Mouse (Mus musculus): Measurements from ENCODE around the gene Pfdn4.
"Not testable (repeated sequence)": the region's sequence is repeated elsewhere in the genome, so short reads cannot be mapped to it uniquely, and the experiment has no call there.

Pfdn4 gene

DNA sequence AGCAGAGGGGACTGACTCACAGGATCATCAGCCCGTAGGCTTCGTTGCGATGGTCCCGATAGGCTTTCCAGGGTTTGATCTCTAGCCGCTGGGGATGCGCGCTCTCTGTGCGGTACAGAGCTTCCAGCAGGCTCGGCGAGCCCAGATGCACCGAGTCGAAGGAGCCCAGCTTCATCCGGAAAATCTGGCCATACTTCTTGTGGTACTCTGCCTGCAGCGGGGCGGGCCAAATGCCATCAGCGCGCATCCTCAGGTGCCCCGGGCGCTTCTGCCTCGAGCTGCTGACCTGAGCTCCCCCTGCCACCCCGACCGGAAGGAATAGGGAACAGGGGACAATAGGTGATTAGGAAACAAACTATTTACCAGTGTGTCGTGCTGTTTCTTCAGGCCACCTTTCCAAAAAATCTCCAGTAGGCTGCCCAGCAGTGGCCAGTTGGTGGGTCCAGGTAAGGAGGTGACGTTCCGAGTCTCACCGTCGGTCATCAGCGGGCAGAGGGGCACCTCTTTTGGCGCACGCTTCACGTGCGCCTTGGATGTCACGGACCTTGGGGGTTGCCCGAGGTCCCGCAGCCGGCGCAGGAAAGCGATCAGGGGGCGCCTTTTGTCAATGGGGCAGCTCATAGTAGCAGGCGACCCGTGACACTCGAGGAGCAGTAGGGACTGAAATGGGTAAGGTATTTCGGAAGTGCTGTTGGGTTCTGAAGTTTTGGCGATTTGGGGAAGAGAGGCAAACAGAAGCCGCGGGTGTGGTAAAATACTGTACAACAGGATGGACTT, at the start of gene Pfdn4:
TSS of gene Pfdn4 (plus strand) at position 275 of the 777 bp plus-strand sequence.
- DNase-seq (ENCODE audit: extremely low read depth, low read depth, low spot score), result no peak

DNA sequence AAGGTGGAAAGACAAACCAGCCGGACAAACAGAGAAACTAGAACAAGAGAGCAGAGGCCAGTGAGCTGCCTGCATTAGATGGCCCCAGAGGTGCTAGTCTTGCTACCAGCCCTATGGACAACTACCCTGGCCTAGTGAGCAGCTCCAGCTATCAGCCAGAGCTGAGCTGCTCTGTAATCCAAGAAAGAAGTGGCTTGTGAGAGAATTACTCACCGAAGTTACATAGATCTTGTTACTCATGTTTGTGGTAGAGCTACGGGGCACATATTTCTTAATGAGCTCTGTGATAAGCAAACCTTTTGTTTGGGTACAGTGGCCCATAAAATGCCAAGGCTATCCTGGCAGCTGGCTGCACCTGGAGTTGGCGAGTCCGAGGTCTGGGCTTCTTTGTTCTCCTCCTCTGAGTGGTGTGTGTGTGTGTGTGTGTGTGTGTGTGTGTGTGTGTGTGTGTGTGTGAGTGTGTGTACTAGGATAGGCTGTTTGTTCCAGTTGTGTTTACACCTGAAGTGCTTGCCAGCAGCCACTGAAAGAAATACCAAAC, 49.3 kb upstream of the Pfdn4 start:
- DNase-seq (ENCODE audit: extremely low read depth, low read depth, low spot score), result no peak

DNA sequence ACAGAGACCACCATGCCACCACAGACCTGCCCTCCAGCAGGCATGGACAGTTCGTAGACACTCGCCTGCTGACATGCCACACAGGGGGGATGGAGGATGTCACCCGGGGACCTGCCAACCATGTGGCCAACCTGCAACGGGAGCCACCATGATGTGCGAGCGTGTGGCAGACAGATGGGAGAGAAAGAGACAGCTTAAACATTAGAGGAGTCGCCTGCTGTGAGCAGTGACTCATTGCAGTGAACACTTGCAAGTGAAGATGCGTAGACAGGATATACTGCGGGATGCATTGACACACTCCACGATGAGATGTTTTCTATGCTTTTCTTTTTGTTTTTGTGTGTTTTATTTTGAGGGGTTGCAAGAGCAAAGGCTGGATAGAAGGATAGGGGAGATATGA, 48.6 kb upstream of the Pfdn4 start:
- no peak for DNase-seq (ENCODE audit: extremely low read depth, low read depth, low spot score)

DNA sequence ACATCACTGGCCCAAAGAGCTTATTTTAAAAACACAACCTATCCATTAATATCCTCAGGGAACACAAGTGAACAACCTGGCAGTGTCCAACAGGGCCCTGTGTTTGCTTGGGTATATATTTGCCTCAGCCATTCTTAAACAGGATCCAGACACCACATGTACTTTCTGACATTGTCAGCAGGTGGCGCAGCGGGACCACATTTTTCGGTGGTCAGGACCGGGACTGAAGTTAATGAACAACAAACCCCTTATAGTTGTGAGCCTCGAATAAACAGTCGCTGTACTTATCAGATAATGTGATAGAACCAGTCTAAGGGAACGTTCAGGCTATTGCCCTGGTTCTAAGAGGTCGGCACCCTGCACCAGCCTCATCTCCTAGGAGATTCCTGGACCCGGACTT, 45.3 kb upstream of the Pfdn4 start:
- DNase-seq (ENCODE audit: extremely low read depth, low read depth, low spot score), result no peak

DNA sequence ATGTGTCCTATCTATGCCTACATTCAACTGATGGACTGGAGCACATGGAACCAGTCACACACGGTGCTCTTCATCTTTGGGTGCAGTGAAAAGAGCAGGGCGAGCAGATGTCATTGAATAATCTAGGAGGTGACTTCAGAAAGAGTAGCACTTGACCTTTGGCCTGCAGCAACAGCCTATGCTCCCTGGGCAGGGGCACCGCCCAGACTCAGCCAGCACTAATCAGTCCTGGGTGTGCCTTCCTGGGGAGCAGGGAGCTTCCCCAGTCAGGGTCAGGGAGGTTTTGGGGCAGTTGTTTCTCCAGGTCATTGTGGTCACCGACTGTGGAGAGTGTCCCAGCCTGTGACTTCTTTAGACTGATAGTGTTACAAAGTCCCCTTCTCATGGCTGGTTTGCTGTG, 42.4 kb upstream of the Pfdn4 start:
- not testable (repeated sequence) for DNase-seq (ENCODE audit: extremely low read depth, low read depth, low spot score)

DNA sequence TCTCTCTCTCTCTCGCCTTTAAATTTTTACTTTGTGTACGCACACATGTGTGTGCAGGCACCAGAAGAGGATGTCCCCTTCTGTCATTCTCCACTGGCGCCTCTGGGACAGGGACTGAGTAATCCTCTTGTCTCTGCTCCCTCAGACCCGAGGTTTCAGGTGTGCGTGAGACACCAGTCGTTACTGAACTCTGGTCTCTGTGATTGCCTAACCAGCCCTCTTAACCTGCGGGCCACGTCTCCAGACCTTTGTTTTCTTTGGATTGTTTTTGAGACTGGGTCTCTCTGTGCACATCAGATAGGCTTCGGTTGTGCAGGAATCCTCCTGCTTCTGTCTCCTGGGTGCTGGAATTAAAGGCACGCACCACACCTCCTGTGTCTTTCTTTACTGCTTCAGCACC, 37.0 kb upstream of the Pfdn4 start:
- DNase-seq (ENCODE audit: extremely low read depth, low read depth, low spot score), result no peak

DNA sequence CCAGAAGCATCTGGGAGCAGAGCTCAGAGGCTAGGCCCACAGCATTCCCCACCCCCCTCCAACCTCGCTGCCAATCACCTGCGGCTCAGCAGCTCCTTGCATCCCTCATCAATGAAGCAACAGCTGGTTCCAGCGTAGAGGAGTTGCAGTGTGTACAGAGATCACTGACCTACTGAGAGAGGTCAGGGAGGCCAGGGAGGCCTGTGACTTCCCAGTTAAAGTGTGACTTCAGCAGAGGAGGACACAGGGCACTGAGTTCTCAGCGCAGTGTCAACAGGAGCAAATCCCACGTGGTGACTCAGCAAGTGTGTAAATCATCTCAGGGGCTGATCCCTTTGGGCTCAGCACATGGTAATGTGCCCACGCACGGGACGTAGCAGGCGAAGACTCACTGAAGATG, 36.4 kb upstream of the Pfdn4 start:
- DNase-seq (ENCODE audit: extremely low read depth, low read depth, low spot score), result no peak

DNA sequence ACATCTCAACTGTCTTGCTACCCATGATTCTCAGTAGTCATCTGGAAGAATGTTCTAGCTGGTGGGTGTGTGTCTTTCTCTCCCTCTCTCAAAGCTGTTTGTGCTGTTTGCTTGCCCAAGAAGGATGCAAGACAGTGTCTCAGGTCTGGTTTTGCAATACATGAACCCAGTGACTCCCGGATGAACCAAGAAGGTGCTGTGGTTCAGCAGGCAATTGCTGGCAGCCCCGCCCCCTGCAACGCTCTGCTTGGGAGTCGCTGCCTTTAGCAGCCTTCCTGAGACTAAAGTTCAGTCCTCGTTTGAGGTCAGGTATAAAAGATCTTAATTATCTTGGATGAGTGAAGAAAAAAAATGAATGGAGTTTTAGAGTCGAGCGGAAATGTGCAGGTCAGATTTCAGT, 34.6 kb upstream of the Pfdn4 start:
- no peak for DNase-seq (ENCODE audit: extremely low read depth, low read depth, low spot score)

DNA sequence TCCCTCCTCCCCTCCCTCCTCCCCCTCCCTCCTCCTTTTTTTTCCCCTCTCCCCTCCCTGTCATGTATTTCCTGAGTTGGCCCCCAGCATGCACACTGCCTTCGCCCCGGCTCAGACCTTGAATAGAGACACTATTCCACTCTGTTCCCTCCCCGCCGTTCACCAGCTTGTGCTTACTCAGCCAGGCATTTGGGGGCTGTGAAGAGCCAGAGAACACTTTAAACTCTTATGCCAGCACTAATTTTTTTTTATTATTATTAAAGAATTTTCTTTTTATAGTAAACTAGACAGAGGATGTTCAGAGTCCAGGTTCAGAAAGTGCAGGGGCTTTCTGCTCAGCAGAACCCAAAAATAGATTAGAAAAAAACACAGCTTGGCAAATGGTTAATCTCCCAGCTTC, 31.4 kb upstream of the Pfdn4 start:
- DNase-seq (ENCODE audit: extremely low read depth, low read depth, low spot score), result no peak

DNA sequence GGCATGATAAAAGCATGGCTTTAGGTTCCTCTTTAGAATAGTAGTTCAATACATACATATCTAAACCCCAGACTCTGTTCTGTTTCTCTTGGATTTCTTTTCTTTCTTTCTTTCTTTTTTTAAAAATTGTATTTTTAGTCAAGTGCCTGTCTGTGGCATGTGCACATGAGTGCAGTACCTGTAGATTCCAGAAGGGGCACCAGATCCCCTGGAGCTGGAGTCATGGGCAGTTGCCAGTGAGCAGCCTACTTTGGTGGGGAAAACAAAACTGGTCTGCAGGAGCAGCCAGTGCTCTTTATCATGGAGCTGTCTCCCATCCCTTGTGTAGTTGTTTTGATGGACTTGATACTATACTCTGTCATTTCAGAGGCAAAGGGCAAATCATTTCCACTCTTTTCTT, 28.2 kb upstream of the Pfdn4 start:
- DNase-seq (ENCODE audit: extremely low read depth, low read depth, low spot score), result no peak

DNA sequence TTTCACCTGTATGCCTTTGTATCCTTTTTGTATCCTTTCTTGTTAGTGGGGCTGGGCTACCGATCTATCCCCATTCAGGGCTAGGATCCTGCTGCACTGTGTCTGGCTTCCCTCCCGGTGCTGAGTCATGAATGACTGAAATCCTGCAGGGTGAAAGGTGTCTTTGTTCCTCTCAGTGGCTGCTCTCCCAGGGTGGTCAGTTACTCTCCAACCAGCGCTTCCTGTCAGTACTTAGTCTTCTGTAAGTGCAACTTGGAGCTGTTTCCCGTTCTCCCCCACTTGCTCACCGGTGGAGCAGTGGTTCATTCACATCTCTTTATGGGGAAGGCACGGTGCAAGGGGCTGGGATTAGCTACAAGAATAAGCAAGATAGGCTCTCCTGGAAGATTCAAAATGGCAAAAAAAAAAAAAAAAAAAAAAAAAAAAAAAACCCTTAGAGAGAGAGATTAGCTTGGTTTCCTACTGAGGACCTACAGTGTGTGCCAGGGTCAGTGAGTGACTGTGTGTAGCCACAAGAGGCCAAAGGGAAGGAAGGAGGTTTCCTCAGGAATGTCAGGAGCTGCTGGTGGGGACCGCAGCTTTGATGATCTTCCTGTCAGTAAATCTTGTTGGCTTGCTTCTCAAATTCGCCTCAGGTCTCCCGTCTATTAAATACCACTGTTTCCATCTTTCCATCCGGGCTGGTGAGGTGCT, 26.5 kb upstream of the Pfdn4 start:
- no peak for DNase-seq (ENCODE audit: extremely low read depth, low read depth, low spot score)

DNA sequence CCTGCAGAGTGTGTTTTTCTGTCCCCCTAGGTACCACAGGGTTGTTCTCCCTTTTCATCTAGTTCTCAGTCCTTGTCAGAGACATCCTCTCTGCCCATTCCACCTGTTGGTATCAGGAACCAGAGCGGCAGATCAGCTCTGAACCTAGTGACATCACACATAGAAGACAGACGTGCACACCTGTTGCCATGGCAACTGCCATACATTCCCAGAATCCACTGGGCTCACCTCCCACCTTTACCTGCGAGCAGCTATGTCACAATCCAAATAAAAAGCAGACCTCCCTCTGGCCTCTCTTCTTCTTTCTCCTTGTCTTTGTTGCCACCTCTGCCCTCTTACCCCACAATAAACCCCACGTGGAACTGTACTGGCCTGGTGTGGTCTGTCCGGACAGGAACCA, 25.6 kb upstream of the Pfdn4 start:
- no peak for DNase-seq (ENCODE audit: extremely low read depth, low read depth, low spot score)

DNA sequence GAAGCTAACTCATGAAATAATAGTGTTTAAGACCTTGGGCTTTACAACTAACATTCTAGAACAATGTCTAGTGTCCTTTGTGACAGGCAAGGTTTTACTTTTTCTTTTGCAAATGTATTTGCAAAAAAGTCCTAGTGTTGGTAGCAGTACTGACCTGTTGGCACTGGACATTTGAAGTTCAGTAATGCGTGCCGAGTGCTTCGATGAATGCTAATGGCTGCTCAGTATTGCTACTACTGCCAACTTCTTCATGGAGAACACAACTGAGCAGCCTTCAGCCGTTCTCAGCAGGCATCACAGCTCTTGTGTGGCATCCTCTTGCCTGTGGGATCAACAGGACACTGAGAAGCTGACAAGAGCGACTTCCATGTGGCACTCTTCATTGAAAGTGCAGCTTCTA, 22.1 kb upstream of the Pfdn4 start:
- no peak for DNase-seq (ENCODE audit: extremely low read depth, low read depth, low spot score)

DNA sequence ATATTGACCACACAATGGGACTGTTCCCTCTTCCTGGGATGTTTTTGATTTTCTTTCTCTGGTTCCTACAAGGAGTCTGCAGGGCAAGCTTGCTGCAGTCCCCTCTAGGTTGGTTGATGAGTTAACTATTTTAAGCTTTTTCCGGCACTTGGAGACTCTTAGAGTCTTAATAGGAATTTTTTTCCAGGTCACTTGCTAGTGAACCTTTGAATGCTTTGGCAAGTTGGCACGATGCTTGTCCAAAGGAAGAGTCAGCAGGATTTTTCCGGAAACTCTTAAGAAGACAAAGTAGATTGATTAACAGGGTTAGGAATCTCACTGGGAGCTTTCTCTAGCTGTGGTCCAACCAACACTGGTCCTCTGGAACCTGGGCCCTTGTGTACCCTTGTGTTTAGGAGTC, 21.1 kb upstream of the Pfdn4 start:
- no peak for DNase-seq (ENCODE audit: extremely low read depth, low read depth, low spot score)

DNA sequence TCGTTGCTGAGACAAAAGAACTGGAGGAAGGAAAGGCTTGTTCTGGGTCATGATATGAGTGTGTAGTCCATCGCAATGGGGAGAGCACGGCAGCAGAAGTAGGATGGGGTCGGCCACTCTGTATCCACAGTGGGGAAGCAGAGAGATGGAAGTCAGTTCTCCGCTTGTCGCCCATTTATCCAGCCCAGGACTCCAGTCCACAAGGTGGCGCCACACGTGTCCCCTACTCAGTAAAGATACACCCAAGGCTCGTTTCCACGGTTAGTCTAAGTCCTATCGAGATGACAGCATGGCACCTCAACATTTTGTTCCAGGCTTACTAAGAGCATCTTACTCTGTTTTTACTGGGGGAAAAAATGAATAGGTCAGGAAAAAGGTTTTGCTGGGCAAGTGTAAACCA, 20.0 kb upstream of the Pfdn4 start:
- no peak for DNase-seq (ENCODE audit: extremely low read depth, low read depth, low spot score)

DNA sequence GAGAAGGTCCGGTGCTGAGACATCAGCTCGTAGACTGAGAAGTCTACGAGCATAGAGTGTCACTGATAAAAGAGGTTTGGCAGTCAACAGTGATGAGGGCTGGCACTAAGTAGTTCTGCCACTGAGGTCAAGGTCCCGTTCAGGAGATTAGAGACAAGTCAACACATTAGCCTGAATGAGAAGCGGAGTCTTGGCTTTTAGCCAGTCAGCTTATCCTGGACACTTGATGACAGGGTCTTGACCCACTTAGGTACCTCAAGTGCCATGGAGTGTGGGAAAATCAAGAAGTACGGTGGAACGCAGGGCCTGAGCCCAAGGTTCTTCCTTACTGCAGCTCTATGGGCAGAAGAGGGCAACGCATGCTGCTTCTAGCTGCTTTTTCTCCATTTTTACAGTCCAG, 19.6 kb upstream of the Pfdn4 start:
- DNase-seq (ENCODE audit: extremely low read depth, low read depth, low spot score), result no peak

DNA sequence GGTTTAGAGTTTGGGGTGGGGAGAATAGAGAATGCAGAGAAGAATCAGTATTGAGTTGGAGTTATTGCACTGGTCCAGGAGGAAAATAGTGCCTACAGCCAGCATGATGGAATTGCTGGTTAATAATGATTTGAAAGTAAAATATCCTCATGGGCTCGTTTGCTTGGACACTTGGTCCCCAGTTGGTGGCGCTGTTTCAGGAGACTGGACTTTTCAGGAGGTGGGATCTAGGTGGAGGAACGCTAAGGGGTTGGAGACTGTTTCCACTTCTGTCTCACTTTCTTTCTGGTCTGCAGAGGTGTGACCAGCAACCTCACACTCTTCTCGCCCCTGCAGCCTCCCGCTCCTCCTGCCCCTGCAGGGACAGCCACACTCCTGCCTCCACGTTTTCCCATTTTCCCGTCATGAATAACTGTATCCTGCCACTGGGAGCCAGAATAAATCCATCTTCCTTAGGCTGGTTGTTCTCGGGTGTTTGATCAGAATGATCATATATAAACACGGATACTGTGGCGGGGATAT, 14.1 kb upstream of the Pfdn4 start:
- DNase-seq (ENCODE audit: extremely low read depth, low read depth, low spot score), result no peak

DNA sequence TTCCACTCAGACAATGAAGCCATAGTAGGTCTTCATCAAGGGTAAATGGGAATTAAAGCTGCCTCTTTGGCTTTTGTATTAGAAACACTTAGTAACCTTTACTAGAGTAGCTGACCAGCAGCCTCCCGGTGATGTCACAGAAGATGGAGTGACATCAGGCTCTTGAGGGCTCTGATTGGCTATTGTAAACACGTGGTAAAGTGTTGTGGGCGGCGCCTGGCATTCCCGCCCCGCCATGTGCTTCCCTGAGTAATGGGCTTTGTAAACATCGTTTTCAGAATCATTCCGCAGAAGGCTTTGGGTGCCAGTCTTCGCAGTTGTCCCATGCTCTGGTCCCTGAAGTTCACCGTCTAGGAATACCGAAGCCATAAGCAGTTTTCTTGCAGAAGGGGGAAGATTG, 12.3 kb upstream of the Pfdn4 start:
- DNase-seq (ENCODE audit: extremely low read depth, low read depth, low spot score), result no peak

DNA sequence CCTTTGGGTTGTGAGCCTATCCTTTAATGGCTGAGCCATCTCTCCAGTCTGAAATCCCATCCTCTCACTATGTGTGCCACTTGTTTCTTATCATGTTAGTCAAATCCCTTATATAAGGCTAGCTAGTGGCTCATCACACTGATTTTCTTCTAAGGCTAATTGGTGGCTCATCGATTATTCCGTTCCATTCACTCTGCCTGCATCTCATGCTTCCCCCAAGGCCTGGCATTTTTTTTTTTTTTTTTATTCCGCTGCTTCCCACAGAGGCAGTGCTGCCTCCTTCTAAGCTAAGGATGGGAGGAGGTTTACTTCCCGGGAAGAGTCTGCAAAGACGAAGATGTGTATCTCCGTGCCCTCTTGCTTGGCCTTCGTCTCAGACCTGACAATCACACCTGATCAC, 9.0 kb upstream of the Pfdn4 start:
- DNase-seq (ENCODE audit: extremely low read depth, low read depth, low spot score), result no peak

DNA sequence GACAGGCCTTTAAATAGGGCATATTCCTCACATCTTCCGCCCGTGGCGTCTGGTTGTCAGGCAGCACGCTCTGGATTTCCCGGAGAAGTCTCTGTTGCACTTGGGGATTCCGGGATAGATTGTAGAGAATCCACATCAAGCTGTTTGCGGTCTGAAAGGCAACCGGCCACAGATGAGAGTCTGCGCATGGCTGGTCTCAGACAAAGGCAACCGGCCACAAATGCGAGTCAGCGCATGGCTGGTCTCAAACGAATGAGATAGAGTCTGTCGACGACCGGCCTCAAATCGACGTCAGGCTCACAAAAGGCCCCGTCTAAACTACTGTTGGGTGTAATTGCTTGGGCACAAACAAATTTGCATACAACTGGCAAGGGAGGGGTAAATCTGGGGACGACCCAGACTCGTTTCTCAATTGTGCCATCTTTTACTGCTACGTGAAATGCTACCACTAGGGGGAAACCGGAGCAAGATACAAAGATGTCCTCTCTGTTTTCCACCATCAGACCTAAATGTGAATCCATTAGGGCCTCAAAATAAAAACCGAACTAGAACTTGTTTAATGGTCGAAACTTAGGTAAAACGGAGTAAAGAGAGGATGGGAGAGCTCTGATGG, 8.2 kb upstream of the Pfdn4 start:
- DNase-seq (ENCODE audit: extremely low read depth, low read depth, low spot score), result no peak

DNA sequence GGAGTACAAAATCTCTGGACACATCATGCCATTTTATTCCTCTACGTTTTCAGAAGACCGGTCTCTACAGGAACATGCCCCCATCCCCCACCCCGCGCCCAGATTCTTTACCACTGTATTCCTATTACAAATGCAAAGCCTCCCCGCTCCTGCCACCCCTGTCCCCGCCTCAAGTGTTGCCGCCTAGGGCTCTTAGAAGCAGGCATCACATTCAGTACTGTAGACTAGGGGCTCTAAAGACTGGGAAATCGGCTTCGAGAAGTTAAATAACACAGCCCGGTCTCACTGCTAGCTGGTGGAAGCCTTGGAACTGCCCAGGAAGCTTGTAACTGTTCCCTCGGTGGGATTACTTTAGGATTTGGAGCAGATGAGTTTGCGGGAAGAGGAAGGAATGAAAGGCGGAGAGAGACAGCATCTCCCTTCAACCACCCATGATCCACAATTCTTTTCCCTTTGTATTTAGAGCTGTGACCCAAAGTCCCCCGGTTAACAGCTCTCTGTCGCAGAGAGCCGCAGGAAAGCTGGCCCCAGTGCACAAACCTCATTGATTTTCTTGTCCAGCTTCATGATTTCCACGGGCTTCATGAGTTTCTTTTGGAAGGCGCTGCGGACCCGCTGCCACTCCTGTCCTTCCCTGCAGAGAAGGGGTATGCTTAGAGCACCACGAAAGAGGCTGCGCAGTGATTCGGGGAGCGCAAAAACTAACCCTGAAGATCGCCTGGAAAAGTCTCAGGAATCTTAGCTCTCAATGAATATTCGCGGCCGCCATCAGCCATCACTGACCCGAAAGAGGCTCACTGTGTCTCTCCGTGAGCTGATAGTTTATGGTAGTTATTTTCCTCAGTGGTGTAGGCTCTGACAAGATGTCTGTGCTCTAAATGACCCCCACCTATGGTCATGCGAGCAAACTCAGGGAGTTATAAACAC, 1.2 kb upstream of the Pfdn4 start:
- no peak for DNase-seq (ENCODE audit: extremely low read depth, low read depth, low spot score)
